Mouse (Mus musculus): Measurements from ENCODE around the gene Gbp2.
"Not testable (repeated sequence)": the region's sequence is repeated elsewhere in the genome, so short reads cannot be mapped to it uniquely, and the experiment has no call there.

Gene Gbp2

DNA sequence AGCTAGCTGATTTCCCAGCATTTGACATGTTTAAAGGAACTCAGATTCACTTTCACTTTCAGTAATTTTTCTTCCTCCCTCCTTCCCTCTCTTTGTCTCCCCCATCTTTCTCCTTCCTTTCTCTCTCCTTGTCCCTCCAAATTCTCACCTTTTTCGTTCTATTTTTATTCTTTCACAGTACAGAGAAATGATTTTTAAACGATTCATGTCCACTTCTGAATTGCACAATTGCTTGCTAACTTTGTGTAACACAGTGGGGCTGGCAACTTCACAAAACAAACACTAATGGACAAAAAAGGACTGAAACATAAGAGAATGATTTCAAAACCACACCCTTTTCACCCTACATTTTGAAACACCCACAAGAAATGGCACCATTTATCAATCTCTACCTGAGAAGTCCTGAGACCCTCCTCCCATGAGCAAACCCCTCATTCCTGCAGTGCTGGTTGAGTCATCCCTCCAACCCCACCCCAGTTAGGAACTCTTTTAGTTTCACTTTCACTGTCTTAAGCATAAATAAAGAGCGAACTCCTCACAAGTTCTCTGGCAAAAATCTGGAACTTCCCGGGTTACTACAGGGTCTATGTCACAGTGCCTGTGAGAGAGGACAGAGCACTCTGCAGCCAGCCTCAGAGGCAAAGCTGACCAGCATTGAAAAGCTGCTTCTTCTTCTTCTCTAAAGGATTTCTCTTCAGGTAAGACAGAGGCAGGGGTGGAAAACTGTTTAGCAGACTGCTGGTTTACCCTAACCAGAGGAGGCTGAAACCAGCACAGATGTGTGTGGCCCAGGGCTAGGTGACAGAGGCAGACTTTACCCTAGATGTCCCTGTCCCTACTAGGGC lies at the start of gene Gbp2:
Gene Gbp2 (plus strand): TSS at position 492 of the 845 bp plus-strand sequence.
- no peak for DNase-seq (ENCODE audit: low read depth, low spot score)

- no peak for DNase-seq (ENCODE audit: low read depth, low spot score)
Observed at GRCm38 (mm10) chr3:142570738-142571137, 49.7 kb upstream of the Gbp2 start.

GRCm38 (mm10) chr3:142577108-142577507 lies 43.3 kb upstream of the Gbp2 start:
- DNase-seq (ENCODE audit: low read depth, low spot score) = no peak

GRCm38 (mm10) chr3:142578342-142578741 lies 42.1 kb upstream of the Gbp2 start:
- DNase-seq (ENCODE audit: low read depth, low spot score) = no peak

- DNase-seq (ENCODE audit: low read depth, low spot score) = no peak
Observed at GRCm38 (mm10) chr3:142583067-142583466, 37.3 kb upstream of the Gbp2 start.

GRCm38 (mm10) chr3:142587386-142587785 lies 33.0 kb upstream of the Gbp2 start:
- DNase-seq (ENCODE audit: low read depth, low spot score) = no peak

DNA sequence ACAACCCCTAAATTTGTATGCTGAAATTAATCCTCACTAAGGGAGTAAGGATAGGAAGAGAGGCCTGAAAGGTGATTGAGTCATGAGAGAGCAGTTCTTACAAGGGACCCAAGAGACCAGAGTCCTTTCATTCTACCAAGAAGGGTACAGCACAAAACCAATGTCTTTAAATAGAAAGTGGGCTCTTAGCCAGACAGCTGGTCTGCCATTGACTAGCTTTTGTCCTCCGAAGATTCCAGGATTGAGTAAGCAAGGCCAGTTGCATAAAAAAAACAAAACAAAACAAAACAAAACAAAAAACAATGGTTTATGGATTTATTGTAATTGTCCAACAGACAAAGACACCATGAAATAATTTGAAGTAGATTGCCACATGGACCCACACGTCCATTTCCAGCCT lies 31.5 kb upstream of the Gbp2 start:
- DNase-seq (ENCODE audit: low read depth, low spot score) = no peak

- no peak for DNase-seq (ENCODE audit: low read depth, low spot score)
Observed at GRCm38 (mm10) chr3:142590431-142591067, 29.9 kb upstream of the Gbp2 start.

DNA sequence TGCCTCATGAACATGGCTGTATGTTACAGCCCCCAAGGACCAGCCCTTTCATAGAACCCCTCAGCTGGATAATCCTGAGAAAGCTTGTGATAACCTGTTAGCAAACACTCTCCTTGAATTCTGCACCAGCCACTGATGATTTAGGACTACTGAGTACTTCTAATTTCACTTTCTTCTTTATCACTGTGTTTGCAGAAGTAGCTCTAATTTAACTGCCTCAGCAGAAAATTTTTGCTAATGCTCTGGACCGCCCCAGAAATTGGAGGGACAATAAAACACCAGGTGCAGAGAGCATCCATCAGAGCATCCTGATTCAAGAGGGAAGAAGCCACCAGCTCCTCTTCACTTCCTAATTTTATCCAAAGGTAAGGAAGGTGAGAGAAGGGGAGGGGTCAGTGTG lies 25.9 kb upstream of the Gbp2 start, which contains the start of gene Gbp2b:
Gene Gbp2b (plus strand): TSS at position 301 of the 400 bp plus-strand sequence.
- DNase-seq (ENCODE audit: low read depth, low spot score) = no peak

DNA sequence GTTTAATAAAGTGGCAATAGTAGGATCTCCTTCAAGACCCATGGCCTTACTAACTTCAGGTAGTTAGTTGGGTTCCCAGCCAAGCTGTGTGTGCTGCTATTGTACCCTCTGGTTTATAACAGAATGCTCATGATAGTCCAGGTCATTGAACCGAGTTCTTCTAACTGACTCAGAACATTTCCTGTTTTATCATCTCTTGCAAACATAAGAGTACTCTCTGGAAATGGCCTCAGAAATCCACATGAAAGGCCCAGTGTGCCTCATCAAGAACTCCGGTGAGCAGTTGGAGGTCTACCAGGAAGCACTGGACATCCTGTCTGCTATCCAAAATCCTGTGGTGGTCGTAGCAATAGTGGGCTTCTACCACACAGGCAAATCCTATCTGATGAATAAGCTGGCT lies 22.5 kb upstream of the Gbp2 start:
- DNase-seq (ENCODE audit: low read depth, low spot score) = no peak

DNA sequence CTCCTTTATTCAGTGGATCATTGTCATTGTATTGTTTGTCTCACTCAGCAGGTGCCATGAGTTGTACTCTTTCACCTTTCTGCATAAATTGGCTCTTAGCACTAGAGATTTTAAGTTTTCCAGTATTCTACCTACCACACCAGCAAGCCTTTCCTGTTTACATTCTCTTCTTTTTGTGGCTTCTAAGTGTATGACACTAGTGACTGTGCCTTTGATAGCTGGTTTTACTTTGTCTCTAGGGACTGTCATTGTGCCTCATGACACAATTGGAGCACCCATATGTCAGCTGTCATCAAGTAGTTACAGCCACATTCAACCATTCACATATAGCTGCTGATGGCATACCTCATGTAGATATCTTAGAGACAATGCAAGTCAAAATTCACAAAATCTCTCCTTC lies 18.7 kb upstream of the Gbp2 start:
- DNase-seq (ENCODE audit: low read depth, low spot score) = no peak

DNA sequence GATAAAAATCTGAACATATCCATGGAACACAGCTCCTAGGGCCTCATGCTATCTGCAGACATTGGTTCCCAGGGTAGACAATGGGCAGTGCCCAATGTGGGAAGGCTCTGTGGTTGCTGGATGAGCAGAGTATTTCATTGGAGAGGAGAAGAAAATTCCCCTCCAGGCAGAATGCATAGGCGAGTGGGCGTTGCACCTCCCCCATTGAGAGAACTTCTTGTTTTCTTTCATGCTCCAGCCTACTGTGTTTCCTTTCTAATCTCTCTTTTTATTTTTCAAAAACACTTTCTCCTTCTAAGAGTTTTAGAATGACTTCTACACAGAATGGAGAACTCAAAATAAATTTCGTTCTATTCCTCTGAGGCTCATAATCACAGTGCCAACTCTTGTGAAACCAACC lies 1.7 kb upstream of the Gbp2 start:
- DNase-seq (ENCODE audit: low read depth, low spot score) = no peak

DNA sequence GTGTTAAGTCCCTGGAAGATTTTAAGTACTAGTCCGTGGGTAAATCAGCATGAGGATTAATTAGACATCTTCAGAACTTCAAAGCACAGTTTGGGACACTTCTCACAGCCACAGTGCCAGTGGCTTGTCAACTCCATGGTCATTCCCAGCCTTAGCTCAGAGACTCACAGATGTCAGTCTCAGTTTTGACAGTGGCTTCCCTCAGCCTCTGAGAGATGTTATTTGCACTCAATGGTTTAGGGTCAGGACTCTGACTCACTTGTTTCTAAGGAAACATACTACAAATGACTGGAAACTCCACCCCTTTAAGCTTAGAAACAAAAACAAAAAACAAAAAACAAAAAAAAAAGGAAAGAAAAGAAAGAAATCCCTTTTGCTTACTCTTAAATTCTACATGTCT lies 796 bp upstream of the Gbp2 start:
- no peak for DNase-seq (ENCODE audit: low read depth, low spot score)

DNA sequence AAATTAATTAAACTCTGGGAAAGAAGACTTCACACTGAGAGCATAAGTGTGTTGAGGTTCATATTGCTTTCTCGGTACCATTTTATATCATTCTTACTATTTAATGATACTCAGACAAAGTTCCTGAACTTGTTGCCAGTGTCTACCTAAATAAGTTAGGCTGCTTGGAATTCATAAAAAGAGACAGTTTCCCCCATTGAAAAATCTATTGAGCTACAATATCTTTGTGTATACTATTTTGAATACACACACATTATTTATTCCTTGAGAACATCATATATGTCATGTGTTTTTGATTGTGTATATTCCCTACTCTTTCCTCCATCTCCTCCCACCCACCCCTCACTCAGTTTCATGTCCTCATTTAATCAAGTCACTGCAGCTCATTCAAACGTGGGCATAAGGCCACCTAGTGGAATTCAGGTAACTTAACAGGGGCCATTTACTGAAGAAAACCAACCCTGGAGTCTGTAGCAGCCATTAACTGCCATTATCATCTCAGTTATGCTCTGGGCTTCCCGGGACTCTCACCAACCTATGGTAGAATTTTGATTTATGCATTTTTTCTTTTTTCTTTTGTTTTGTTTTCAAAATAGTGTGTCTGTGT lies 657 bp downstream of the Gbp2 start:
- no peak for DNase-seq (ENCODE audit: low read depth, low spot score)

GRCm38 (mm10) chr3:142630385-142630784 lies 10.0 kb downstream of the Gbp2 start:
- DNase-seq (ENCODE audit: low read depth, low spot score) = no peak

- DNase-seq (ENCODE audit: low read depth, low spot score) = peak; percentile 2
Observed at GRCm38 (mm10) chr3:142640201-142640600, 19.8 kb downstream of the Gbp2 start.

GRCm38 (mm10) chr3:142645949-142646348 lies 25.5 kb downstream of the Gbp2 start:
- DNase-seq (ENCODE audit: low read depth, low spot score) = peak; percentile 9

DNA sequence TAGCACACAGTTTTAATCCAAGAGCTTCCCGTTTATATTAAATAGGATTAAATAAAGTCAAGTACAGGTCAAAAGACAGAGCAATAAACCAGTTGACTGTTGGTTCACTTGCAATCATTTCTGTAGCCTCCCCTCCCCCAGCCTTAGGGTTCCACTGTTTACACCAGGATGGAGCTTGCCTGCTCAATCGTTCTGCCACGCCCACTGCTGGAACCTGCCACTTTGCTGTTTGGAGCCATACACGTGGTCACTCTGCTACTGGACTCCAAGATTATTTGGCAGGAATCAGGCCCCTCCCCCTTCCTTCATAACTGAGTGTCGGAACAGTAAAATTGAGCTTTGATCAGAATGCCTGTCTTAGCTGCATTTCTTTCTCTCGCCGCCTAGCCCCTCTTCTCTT lies 27.4 kb downstream of the Gbp2 start:
- DNase-seq (ENCODE audit: low read depth, low spot score) = not testable (repeated sequence)

DNA sequence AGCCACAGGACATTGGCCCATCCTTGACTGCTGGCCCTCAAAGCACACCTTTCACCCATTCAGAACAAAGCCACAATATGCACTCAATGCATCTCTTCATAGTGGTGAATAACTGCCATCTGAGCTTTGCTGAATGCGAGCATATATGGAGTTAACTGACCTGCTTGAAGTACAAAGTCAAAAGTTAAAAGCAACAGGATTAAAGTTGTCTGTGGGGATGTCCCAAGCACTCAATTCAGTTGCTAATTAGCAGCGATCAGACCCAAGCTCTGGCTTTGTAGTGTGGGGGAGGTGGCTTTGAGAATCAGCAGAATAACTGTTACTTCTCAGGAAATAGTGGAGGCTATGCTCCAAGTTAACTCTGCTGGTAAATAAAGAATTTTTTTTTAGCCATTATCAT lies 29.8 kb downstream of the Gbp2 start:
- DNase-seq (ENCODE audit: low read depth, low spot score) = no peak

DNA sequence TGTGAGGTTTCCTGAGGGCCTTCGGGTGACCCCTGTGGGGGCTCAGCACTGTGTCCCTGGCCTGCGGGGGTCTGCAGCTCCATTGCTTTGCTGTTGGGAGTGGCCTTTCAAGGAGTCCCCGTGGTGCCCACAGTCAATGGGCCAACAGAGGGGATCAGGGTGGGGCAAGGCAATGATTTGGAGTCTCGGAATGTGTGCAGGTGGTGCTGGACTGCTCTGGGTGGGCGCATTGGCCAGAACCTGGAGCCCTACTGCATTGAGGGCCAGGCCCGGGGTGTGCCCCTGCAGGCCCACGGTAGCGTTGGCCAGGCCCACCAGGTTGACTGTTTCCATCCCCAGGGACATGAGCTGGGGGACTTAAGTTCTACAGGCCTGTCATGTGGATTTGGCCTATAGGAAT lies 44.3 kb downstream of the Gbp2 start:
- DNase-seq (ENCODE audit: low read depth, low spot score) = no peak

DNA sequence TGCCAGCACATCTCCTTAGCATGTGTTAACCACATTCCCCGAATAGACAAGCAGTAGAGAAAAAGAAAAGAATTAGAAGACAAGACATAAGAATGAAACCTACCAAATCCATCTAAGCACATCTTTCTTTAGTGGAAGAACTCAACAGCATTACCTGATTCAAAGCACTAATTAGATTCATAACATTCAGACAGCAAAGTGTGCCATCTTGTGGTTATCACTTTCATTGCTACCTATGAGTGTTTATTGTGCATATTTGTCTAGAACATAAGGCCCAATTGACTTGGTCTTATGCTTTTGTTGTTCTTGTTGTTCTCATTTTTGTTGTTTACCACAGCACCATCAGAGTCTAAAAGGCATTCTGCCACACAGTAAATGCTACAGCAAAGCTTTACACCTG lies 54.2 kb downstream of the Gbp2 start:
- DNase-seq (ENCODE audit: low read depth, low spot score) = no peak
